Mouse (Mus musculus) A20 (cell line): ENCODE measurements at regions not wholly inside any gene's neighbourhood (a gene's known extent, or its start where the extent isn't known, plus 50 kb on each side); places are given as distances from the start of the nearest gene placed in this dataset.

Experiments
- DNase-seq: peaks from one replicate; pipeline ENCODE4 v3.0.0-alpha.2; 2011; ENCODE audit warnings: low read depth, low spot score

GRCm38 (mm10) chr9:93130561-93130960 is 588.5 kb downstream of the Plod2 start:
- no peak for DNase-seq

- no peak for DNase-seq
Measured at GRCm38 (mm10) chr9:93131620-93132200, 589.7 kb downstream of the Plod2 start.

GRCm38 (mm10) chr9:93136349-93136748 is 594.3 kb downstream of the Plod2 start:
- no peak for DNase-seq

GRCm38 (mm10) chr9:93170071-93170470 is 628.0 kb downstream of the Plod2 start:
- DNase-seq: no peak

- DNase-seq: no peak
Measured at GRCm38 (mm10) chr9:93186638-93187037, 644.6 kb downstream of the Plod2 start.

- DNase-seq: no peak
Measured at GRCm38 (mm10) chr9:93232562-93232961, 690.5 kb downstream of the Plod2 start.

GRCm38 (mm10) chr9:93252146-93252545 is 710.1 kb downstream of the Plod2 start:
- DNase-seq: no peak

- DNase-seq: no peak
Measured at GRCm38 (mm10) chr9:93297332-93297731, 755.3 kb downstream of the Plod2 start.

- no peak for DNase-seq
Measured at GRCm38 (mm10) chr9:93306753-93307152, 764.7 kb downstream of the Plod2 start.

GRCm38 (mm10) chr9:93328997-93329682 is 787.1 kb downstream of the Plod2 start:
- no peak for DNase-seq
